Mouse (Mus musculus): ENCODE results near the gene Mybbp1a. TPM values are rescaled to one million over a fixed set of nuclear protein-coding genes. Genes with fewer than 3 reads are reported as not detected.

Gene Mybbp1a
- total and polyA plus RNA-seq, 3 experiments, result 174 to 816 (median 245) TPM

DNA sequence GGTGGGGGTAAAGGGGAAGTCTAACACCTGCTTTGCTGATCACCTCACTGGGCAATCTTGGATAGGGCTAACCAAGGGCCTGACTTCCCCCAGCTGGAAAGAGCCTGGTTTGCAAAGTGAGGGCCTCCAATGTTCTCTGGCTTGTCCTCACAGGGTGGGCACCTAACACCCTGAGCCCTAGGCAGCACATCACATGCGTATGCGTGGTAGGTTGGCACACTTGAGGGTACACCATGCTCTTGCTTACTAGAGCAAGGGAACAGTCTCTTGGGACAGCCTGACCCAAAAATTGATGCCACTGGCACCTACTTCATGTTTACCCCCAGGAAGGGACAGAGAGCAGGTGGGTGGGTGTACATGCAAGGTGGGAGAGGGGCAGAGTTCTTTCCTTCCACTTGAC, 46.6 kb downstream of the Mybbp1a start:
- dilution Hi-C loops (cut with MboI; ENCODE audit: extremely low pct_ligation_motif_present, extremely low pct_unique_long_range_greater_than_20kb, low sequenced_read_pairs), result no loop called here

GRCm38 (mm10) chr11:72488753-72489271, 47.7 kb downstream of the Mybbp1a start:
- H3K4me1 ChIP-seq (ENCODE audit: control insufficient read depth in 1 of 2, insufficient read depth in 2 of 2), result 0 out of 4 replicates have a peak, but pooled peaks cover 3 to 4% of the 10 kb centered on the region in 2 experiments
- H3K27me3 ChIP-seq (replicated peaks), result peaks cover 87% of the 10 kb centered on the region
- no peak for DNase-seq (ENCODE audit: extremely low read depth)
- in situ Hi-C loops (cut with MboI; ENCODE audit: low pct_ligation_motif_present, low pct_unique_long_range_greater_than_20kb, low sequenced_read_pairs), result no loop called here
- H3K36me3 ChIP-seq (replicated peaks in 1 of 2; ENCODE audit: control insufficient read depth in 1 of 2, insufficient read depth in 1 of 2, low read length in 1 of 2), result no peaks in the 10 kb centered on the region
- TF ChIP-seq PAX5 (IDR thresholded peaks at IDR 0.05; ENCODE audit: low read length) (no peak), JUND (conservative IDR thresholded peaks at IDR 0.05; ENCODE audit: low read depth, low read length) (no peak), NRF1 (IDR thresholded peaks at IDR 0.05; ENCODE audit: low read depth, low read length) (no peak), ZC3H11A (IDR thresholded peaks at IDR 0.05; ENCODE audit: low read depth, low read length) (no peak), MAX (IDR thresholded peaks at IDR 0.05; ENCODE audit: low read length) (no peak), SIN3A (IDR thresholded peaks at IDR 0.05; ENCODE audit: low read length) (no peak), ZMIZ1 (IDR thresholded peaks at IDR 0.05; ENCODE audit: low read depth, low read length) (no peak), GABPA (IDR thresholded peaks at IDR 0.05; ENCODE audit: insufficient replicate concordance, low read depth, low read length) (no peak), CTCF (conservative IDR thresholded peaks at IDR 0.05 in 1 of 2, IDR thresholded peaks at IDR 0.05 in 1 of 2; ENCODE audit: low read depth in 2 of 2, low read length in 2 of 2) (no peak), IRF4 (IDR thresholded peaks at IDR 0.05; ENCODE audit: low read depth, low read length) (no peak)
- no peak overlapping the region for H3K4me3 ChIP-seq (replicated peaks in 1 of 3; ENCODE audit: low read depth in 2 of 3, low read length in 2 of 3, poor library complexity in 1 of 3)
- no peak overlapping the region for H3K9ac ChIP-seq (ENCODE audit: insufficient read depth, low read depth)
- H3K27ac ChIP-seq (ENCODE audit: insufficient read depth, low read depth), result no peak overlapping the region
- H3K79me2 ChIP-seq (replicated peaks; ENCODE audit: control insufficient read depth, extremely low read depth, insufficient read depth, poor library complexity, severe bottlenecking), result no peaks in the 10 kb centered on the region
- no peak overlapping the region for H3K4me2 ChIP-seq (ENCODE audit: insufficient read depth, low read depth, poor library complexity, severe bottlenecking)
- dilution Hi-C loops (cut with MboI; ENCODE audit: extremely low pct_ligation_motif_present, extremely low pct_unique_long_range_greater_than_20kb, low sequenced_read_pairs), result no loop called here
- H3K9me3 ChIP-seq (replicated peaks; ENCODE audit: low read length), result peaks cover 10% of the 10 kb centered on the region

More for the DNA sequence above, 46.6 kb downstream of the Mybbp1a start:
- H3K9ac ChIP-seq (ENCODE audit: insufficient read depth, low read depth), result no peak overlapping the region
- in situ Hi-C loops (cut with MboI; ENCODE audit: low pct_ligation_motif_present, low pct_unique_long_range_greater_than_20kb, low sequenced_read_pairs), result no loop called here
- peaks cover 81% of the 10 kb centered on the region for H3K27me3 ChIP-seq (replicated peaks)
- H3K36me3 ChIP-seq (replicated peaks in 1 of 2; ENCODE audit: control insufficient read depth in 1 of 2, insufficient read depth in 1 of 2, low read length in 1 of 2), result no peaks in the 10 kb centered on the region
- H3K27ac ChIP-seq (ENCODE audit: insufficient read depth, low read depth), result no peak overlapping the region
- H3K4me2 ChIP-seq (ENCODE audit: insufficient read depth, low read depth, poor library complexity, severe bottlenecking), result no peak overlapping the region
- no peaks in the 10 kb centered on the region for H3K79me2 ChIP-seq (replicated peaks; ENCODE audit: control insufficient read depth, extremely low read depth, insufficient read depth, poor library complexity, severe bottlenecking)
- peaks cover 10% of the 10 kb centered on the region for H3K9me3 ChIP-seq (replicated peaks; ENCODE audit: low read length)
- DNase-seq (ENCODE audit: extremely low read depth), result no peak
- TF ChIP-seq MXI1 (IDR thresholded peaks at IDR 0.05; ENCODE audit: low read depth, low read length) (no peak), IRF4 (IDR thresholded peaks at IDR 0.05; ENCODE audit: low read depth, low read length) (no peak), HCFC1 (IDR thresholded peaks at IDR 0.05; ENCODE audit: low read depth, low read length) (no peak), POLR2A (IDR thresholded peaks at IDR 0.05; ENCODE audit: low read depth, low read length) (no peak), MYC (IDR thresholded peaks at IDR 0.05; ENCODE audit: low read depth, low read length) (no peak), RCOR1 (conservative IDR thresholded peaks at IDR 0.05; ENCODE audit: low read depth, low read length) (no peak), RAD21 (IDR thresholded peaks at IDR 0.05; ENCODE audit: low read depth, low read length) (no peak), JUN (IDR thresholded peaks at IDR 0.05; ENCODE audit: insufficient read depth, low read depth, low read length) (no peak), TBP (conservative IDR thresholded peaks at IDR 0.05; ENCODE audit: low read depth, low read length) (no peak), NRF1 (IDR thresholded peaks at IDR 0.05; ENCODE audit: low read depth, low read length) (no peak), MAX (IDR thresholded peaks at IDR 0.05; ENCODE audit: low read length) (no peak), SIN3A (IDR thresholded peaks at IDR 0.05; ENCODE audit: low read length) (no peak), CHD2 (IDR thresholded peaks at IDR 0.05; ENCODE audit: low read length) (no peak), MEF2A (IDR thresholded peaks at IDR 0.05; ENCODE audit: borderline replicate concordance, low read depth, low read length) (no peak)
- 0 out of 4 replicates have a peak, but pooled peaks cover 3 to 4% of the 10 kb centered on the region in 2 experiments for H3K4me1 ChIP-seq (ENCODE audit: control insufficient read depth in 1 of 2, insufficient read depth in 2 of 2)
- H3K4me3 ChIP-seq (replicated peaks in 1 of 3; ENCODE audit: low read depth in 2 of 3, low read length in 2 of 3, poor library complexity in 1 of 3), result no peak overlapping the region

All from CH12.LX (cell line).